Mouse (Mus musculus) heart, postnatal 0 days (tissue): ENCODE measurements at regions not wholly inside any gene's neighbourhood (a gene's known extent, or its start where the extent isn't known, plus 50 kb on each side); places are given as distances from the start of the nearest gene placed in this dataset.

ENCODE experiments used
- ATAC-seq: fragments of 200-750 bp; cut with Nextera tagmentation; 2 replicates; pipeline ENCODE4 v1.8.0; 2017; ENCODE audit warnings: low read depth, moderate number of reproducible peaks, moderate library complexity; ENCODE audit not compliant: insufficient read depth
- DNase-seq: peaks from one replicate; pipeline ENCODE4 v3.0.0-alpha.2; 2016; ENCODE audit warnings: low spot score
- H3K27ac ChIP-seq: fragments of 300-500 bp; sonication (generic); 2 replicates; pipeline ENCODE4 v1.5.1; 2014; ENCODE audit warnings: low read depth, mild to moderate bottlenecking
- H3K27me3 ChIP-seq: fragments of 300-500 bp; sonication (generic); 2 replicates; pipeline ENCODE4 v1.6.1; 2014; ENCODE audit warnings: low read length, mixed read lengths; ENCODE audit not compliant: control insufficient read depth, insufficient read depth
- H3K36me3 ChIP-seq: fragments of 300-500 bp; sonication (generic); replicated peaks from 2 replicates; pipeline ENCODE4 v1.6.1; 2014; ENCODE audit warnings: low read length, mixed read lengths; ENCODE audit not compliant: control insufficient read depth, insufficient read depth
- H3K4me1 ChIP-seq: fragments of 300-500 bp; sonication (generic); 2 replicates; pipeline ENCODE4 v1.6.1; 2014; ENCODE audit warnings: antibody characterized with exemption; ENCODE audit not compliant: control insufficient read depth, insufficient read depth
- H3K4me2 ChIP-seq: fragments of 300-500 bp; sonication (generic); 2 replicates; pipeline ENCODE4 v1.6.1; 2014; ENCODE audit warnings: low read depth, mild to moderate bottlenecking, low read length, moderate library complexity
- H3K4me3 ChIP-seq: fragments of 300-500 bp; sonication (generic); 2 replicates; pipeline ENCODE4 v1.5.1; 2014; ENCODE audit warnings: low read depth, low read length
- H3K9ac ChIP-seq: fragments of 300-500 bp; sonication (generic); replicated peaks from 2 replicates; pipeline ENCODE4 v1.6.1; 2014; ENCODE audit warnings: low read depth, low read length, mixed read lengths
- H3K9me3 ChIP-seq: fragments of 300-500 bp; sonication (generic); replicated peaks from 2 replicates; pipeline ENCODE4 v1.6.1; 2016; ENCODE audit warnings: low read length; ENCODE audit not compliant: control insufficient read depth
- CTCF ChIP-seq: IDR thresholded peaks from 2 replicates; pipeline ENCODE4 v1.5.1; 2016; ENCODE audit warnings: antibody characterized with exemption, control low read depth, low read depth
- EP300 ChIP-seq: IDR thresholded peaks from 2 replicates; pipeline ENCODE4 v1.6.1; 2016; ENCODE audit warnings: antibody characterized with exemption, low read depth
- WGBS: fragments of 180-500 bp; shearing (Covaris S2); extraction: QIAGEN DNeasy Blood & Tissue Kit; methylation state at CpG from one replicate; pipeline ENCODE4 v1.1.7; 2014; 5-methylcytosine and 5-hydroxymethylcytosine counted together

GRCm38 (mm10) chr5:111991805-111992204 lies 258.1 kb downstream of the Gm26897 start:
- Histone ChIP-seq H3K4me1 (no peaks in the 10 kb centered on the region), H3K27ac (no peak overlapping the region), H3K9ac (no peak overlapping the region), H3K9me3 (no peaks in the 10 kb centered on the region), H3K4me2 (no peak overlapping the region), H3K27me3 (no peaks in the 10 kb centered on the region), H3K4me3 (no peak overlapping the region), H3K36me3 (no peaks in the 10 kb centered on the region)
- no peak for ATAC-seq
- no peak for DNase-seq
- 75% methylated on average over 10 of the region's 10 CpGs for WGBS
- no peak for TF ChIP-seq EP300
- no peak for TF ChIP-seq CTCF

GRCm38 (mm10) chr5:111993221-111993620 lies 259.1 kb downstream of the Cryba4 start:
- Histone ChIP-seq H3K9me3 (no peaks in the 10 kb centered on the region), H3K27me3 (no peaks in the 10 kb centered on the region), H3K4me1 (no peaks in the 10 kb centered on the region), H3K27ac (no peak overlapping the region), H3K36me3 (no peaks in the 10 kb centered on the region), H3K4me3 (no peak overlapping the region), H3K9ac (no peak overlapping the region), H3K4me2 (no peak overlapping the region)
- ATAC-seq (no peak), DNase-seq (no peak)
- no peak for TF ChIP-seq EP300
- TF ChIP-seq CTCF: no peak
- 61% methylated on average over 7 of the region's 7 CpGs for WGBS

- no peaks in the 10 kb centered on the region for H3K4me1 ChIP-seq
- no peaks in the 10 kb centered on the region for H3K27me3 ChIP-seq
- TF ChIP-seq CTCF: no peak
- no peak for TF ChIP-seq EP300
- no peaks in the 10 kb centered on the region for H3K9me3 ChIP-seq
- H3K27ac ChIP-seq: no peak overlapping the region
- H3K4me2 ChIP-seq: no peak overlapping the region
- DNase-seq: no peak
- WGBS: 66% methylated on average over 9 of the region's 9 CpGs
- no peak for ATAC-seq
- H3K36me3 ChIP-seq: no peaks in the 10 kb centered on the region
- H3K9ac ChIP-seq: no peak overlapping the region
- H3K4me3 ChIP-seq: no peak overlapping the region
Measured at GRCm38 (mm10) chr5:111993930-111994329, 258.4 kb downstream of the Cryba4 start.

GRCm38 (mm10) chr5:111996806-111997205 lies 255.5 kb downstream of the Cryba4 start:
- no peaks in the 10 kb centered on the region for H3K36me3 ChIP-seq
- no peaks in the 10 kb centered on the region for H3K4me1 ChIP-seq
- H3K4me2 ChIP-seq: no peak overlapping the region
- no peak for DNase-seq
- no peak overlapping the region for H3K27ac ChIP-seq
- no peak overlapping the region for H3K4me3 ChIP-seq
- TF ChIP-seq CTCF (no peak), EP300 (no peak)
- WGBS: 62% methylated on average over 3 of the region's 3 CpGs
- ATAC-seq: no peak
- 0 out of 2 replicates have a peak, but pooled peaks cover 5% of the 10 kb centered on the region for H3K27me3 ChIP-seq
- H3K9ac ChIP-seq: no peak overlapping the region
- H3K9me3 ChIP-seq: no peaks in the 10 kb centered on the region

- no peak overlapping the region for H3K9ac ChIP-seq
- no peaks in the 10 kb centered on the region for H3K4me1 ChIP-seq
- ATAC-seq: no peak
- no peak for DNase-seq
- no peaks in the 10 kb centered on the region for H3K36me3 ChIP-seq
- 0 out of 2 replicates have a peak, but pooled peaks cover 5% of the 10 kb centered on the region for H3K9me3 ChIP-seq
- no peak overlapping the region for H3K27ac ChIP-seq
- no peak overlapping the region for H3K4me2 ChIP-seq
- 26% methylated on average over 32 of the region's 32 CpGs for WGBS
- 0 out of 2 replicates have a peak, but pooled peaks cover 10% of the 10 kb centered on the region for H3K27me3 ChIP-seq
- H3K4me3 ChIP-seq: no peak overlapping the region
- TF ChIP-seq CTCF (no peak), EP300 (no peak)
Measured at GRCm38 (mm10) chr5:112001742-112002701, 250.3 kb downstream of the Cryba4 start.
